Mouse (Mus musculus) macrophage (primary cell): Measurements from ENCODE around the gene Csf2rb. TPM values are rescaled to one million over a fixed set of nuclear protein-coding genes. Genes with fewer than 3 reads are reported as not detected.

ENCODE experiments used
- polyA plus RNA-seq: library from polyadenylated mRNA; stranded (reverse); fragments of 250-400 nt; gene quantifications from 3 replicates; pipeline ENCODE4 v1.2.4, GENCODE M21; 2018; ENCODE audit warnings: inconsistent platforms

Gene Csf2rb
- polyA plus RNA-seq, 1 experiment from 2014 or later = 406 TPM

Other genes with a start within 250 kb of the Csf2rb start
- not detected in 3 replicates for gene Cacng2, start 205.7 kb upstream of the Csf2rb start, polyA plus RNA-seq
- 12.6 to 19.9 TPM (median 13.4 TPM) in 3 replicates for gene Ift27, start 151.6 kb upstream of the Csf2rb start, polyA plus RNA-seq
- not detected in 3 replicates for gene Pvalb, start 119.4 kb upstream of the Csf2rb start, polyA plus RNA-seq
- gene Ncf4, start 81.0 kb upstream of the Csf2rb start, polyA plus RNA-seq = 91.7 to 151 TPM (median 136 TPM) in 3 replicates
- gene Csf2rb2, start 20.0 kb upstream of the Csf2rb start, polyA plus RNA-seq = 77.0 to 225 TPM (median 156 TPM) in 3 replicates
- not detected in 3 replicates for gene Tex33, start 70.2 kb downstream of the Csf2rb start, polyA plus RNA-seq
- gene Tst, start 80.2 kb downstream of the Csf2rb start, polyA plus RNA-seq = 4.4 to 12.5 TPM (median 7.0 TPM) in 3 replicates
- 16.6 to 43.2 TPM (median 18.6 TPM) in 3 replicates for gene Mpst, start 80.7 kb downstream of the Csf2rb start, polyA plus RNA-seq
- 6.9 to 12.1 TPM (median 10.0 TPM) in 3 replicates for gene Kctd17, start 102.8 kb downstream of the Csf2rb start, polyA plus RNA-seq
- gene Tmprss6, start 142.9 kb downstream of the Csf2rb start, polyA plus RNA-seq = not detected in 3 replicates
- 0.12 to 0.16 TPM in 2 of 3 replicates, not detected in the other for gene Il2rb, start 169.5 kb downstream of the Csf2rb start, polyA plus RNA-seq
- 2.9 to 6.5 TPM (median 3.7 TPM) in 3 replicates for gene C1qtnf6, start 205.7 kb downstream of the Csf2rb start, polyA plus RNA-seq
- not detected in 3 replicates for gene Sstr3, start 218.9 kb downstream of the Csf2rb start, polyA plus RNA-seq
- gene Rac2, start 247.0 kb downstream of the Csf2rb start, polyA plus RNA-seq = 169 to 717 TPM (median 258 TPM) in 3 replicates